8 mouse cellular contexts compared by ENCODE assay signal in genomic region chr13:6647067-6647991, GRCm38 (mm10). TPM values are rescaled to one million over a fixed set of nuclear protein-coding genes. Genes with fewer than 3 reads are reported as not detected.
A peak's percentile ranks its signal among the peaks of the same experiment; 100 is the strongest.
DNase-seq lines count a peak whose midpoint lies in the region; ATAC-seq lines count a peak whose summit lies in the region.

No protein-coding gene starts in this region.

- peak; percentile 57 for DNase-seq in Muller cell, postnatal 12 days (ENCODE audit: inconsistent ontology term)
- peak; percentile 46 to 52 for DNase-seq in layer of hippocampus, postnatal 36 days
- DNase-seq in lung, postnatal 36 days = peak; percentile 67
- DNase-seq in retina, postnatal 7 days (ENCODE audit: low read depth, low spot score) = peak; percentile 24
- peak; percentile 24 to 29 for DNase-seq in urinary bladder, postnatal 36 days (ENCODE audit: low spot score in 2 of 2)

- peak overlapping the region; percentile 59 for H3K9ac ChIP-seq in forebrain, embryonic 12.5 days
- peak overlapping the region; percentile 79 for H3K9ac ChIP-seq in hindbrain, embryonic 13.5 days

- no peaks in the 10 kb centered on the region for H3K36me3 ChIP-seq in forebrain, embryonic 12.5 days (replicated peaks)
- no peaks in the 10 kb centered on the region for H3K36me3 ChIP-seq in hindbrain, embryonic 13.5 days

- H3K27me3 ChIP-seq in forebrain, embryonic 12.5 days = peaks cover 6% of the 10 kb centered on the region; the same call in 1 of the 2 replicates
- 0 out of 2 replicates have a peak, but pooled peaks cover 3% of the 10 kb centered on the region for H3K27me3 ChIP-seq in hindbrain, embryonic 13.5 days

- H3K4me1 ChIP-seq in brown adipose tissue, adult 24 weeks (ENCODE audit: control insufficient read depth, insufficient read depth, insufficient read length, low read length) = peaks cover 8% of the 10 kb centered on the region
- H3K4me1 ChIP-seq in forebrain, embryonic 12.5 days = peaks cover 15% of the 10 kb centered on the region
- H3K4me1 ChIP-seq in hindbrain, embryonic 13.5 days (replicated peaks) = peaks cover 19% of the 10 kb centered on the region

- peak overlapping the region; percentile 85 for H3K27ac ChIP-seq in brown adipose tissue, adult 24 weeks (replicated peaks; ENCODE audit: low read depth, low read length)
- H3K27ac ChIP-seq in forebrain, embryonic 12.5 days = no peak overlapping the region
- H3K27ac ChIP-seq in hindbrain, embryonic 13.5 days = peak overlapping the region; percentile 75

- H3K9me3 ChIP-seq in forebrain, embryonic 12.5 days = no peaks in the 10 kb centered on the region
- no peaks in the 10 kb centered on the region for H3K9me3 ChIP-seq in hindbrain, embryonic 13.5 days

- H3K4me2 ChIP-seq in forebrain, embryonic 12.5 days = peak overlapping the region; percentile 100
- peak overlapping the region; percentile 96 for H3K4me2 ChIP-seq in hindbrain, embryonic 13.5 days

- peak; percentile 39 for ATAC-seq in forebrain, embryonic 12.5 days (ENCODE audit: low FRiP score)
- peak; percentile 65 for ATAC-seq in hindbrain, embryonic 13.5 days (ENCODE audit: low FRiP score)

- WGBS in forebrain, embryonic 12.5 days = under 1% methylated on average over 39 of the region's 39 CpGs
- WGBS in hindbrain, embryonic 13.5 days = under 1% methylated on average over 39 of the region's 39 CpGs

- H3K4me3 ChIP-seq in brown adipose tissue, adult 24 weeks (ENCODE audit: insufficient read depth, low read depth, low read length) = peak overlapping the region; percentile 76
- peak overlapping the region; percentile 57 for H3K4me3 ChIP-seq in forebrain, embryonic 12.5 days (replicated peaks)
- peak overlapping the region; percentile 63 for H3K4me3 ChIP-seq in hindbrain, embryonic 13.5 days

RNA-seq across cellular contexts. Expression of gene Pfkp, which starts 1.2 kb away (rescaled TPM):
- 135 and 146 TPM in 2 replicates for polyA plus RNA-seq in brown adipose tissue, adult 24 weeks (2012; ENCODE audit: insufficient read depth, insufficient read length, missing spikeins)
- 29.6 and 30.1 TPM in 2 replicates for polyA plus RNA-seq in forebrain, embryonic 12.5 days (2016; fragmentation: Nextera tagmentation; extraction: Ambion mirVana)
- 213 and 231 TPM in 2 replicates for polyA plus RNA-seq in hindbrain, embryonic 13.5 days (2015; fragmentation: Nextera tagmentation; extraction: Ambion mirVana)
- 100 to 1,000 TPM; 199 to 210 TPM for total RNA-seq in layer of hippocampus, postnatal 36 days (2021)
